9 mouse cellular contexts compared by ENCODE assay signal in the genomic region with DNA sequence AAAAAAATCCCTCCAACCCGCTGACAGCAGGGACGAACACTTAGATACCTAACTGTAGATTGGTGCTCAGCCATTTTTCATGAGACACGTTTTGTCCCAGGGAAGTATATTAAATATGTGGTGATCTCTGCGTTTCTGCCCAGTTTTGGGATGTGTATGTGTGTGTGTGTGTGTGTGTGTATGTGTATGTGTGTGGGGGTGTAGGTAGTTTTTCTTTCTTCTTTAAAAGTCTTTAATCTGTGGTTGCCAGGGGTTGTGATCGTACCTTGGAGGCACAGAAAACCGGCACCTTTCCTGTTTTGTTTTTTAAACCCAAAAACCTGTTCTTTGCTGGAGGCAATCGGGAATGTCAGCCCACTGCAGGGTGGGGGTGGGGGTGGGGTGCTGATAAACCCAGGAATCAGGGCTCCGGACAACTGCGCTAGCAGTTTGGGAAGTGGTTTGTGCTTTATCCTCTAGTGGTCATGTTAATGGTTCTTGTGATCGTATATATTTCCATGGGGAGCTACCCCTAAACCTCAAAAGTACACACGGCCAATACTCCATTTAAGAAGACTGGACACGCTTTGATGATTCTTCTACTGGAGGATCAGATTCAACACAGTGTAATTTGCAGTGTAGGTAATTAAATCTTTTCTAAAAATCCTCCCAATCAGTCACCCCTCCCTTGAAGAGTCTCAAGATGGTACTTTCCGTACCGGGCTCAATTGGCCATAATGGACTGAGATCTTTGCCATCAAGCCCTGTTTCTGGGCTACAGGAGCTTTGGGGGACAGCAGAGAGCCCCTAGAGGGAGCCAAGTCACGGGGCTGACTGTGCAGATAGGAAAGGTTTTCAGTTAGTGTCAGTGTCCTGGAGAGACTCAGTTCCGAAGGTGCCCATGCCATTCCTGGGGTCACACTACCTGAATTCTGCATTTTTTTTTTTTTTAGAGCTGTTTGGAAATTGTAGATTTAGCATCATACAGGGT. TPM values are rescaled to one million over a fixed set of nuclear protein-coding genes. Genes with fewer than 3 reads are reported as not detected.
DNase-seq lines count a peak whose midpoint lies in the region; ATAC-seq and TF ChIP-seq lines count a peak whose summit lies in the region.
"Had no signal": no experiment of that assay in that cellular context is flagged by ENCODE, and none has a peak within 500 bp of the region (broad histone marks: within the 10 kb centered on the region; RNA-seq: fewer than 3 reads in every experiment).

No protein-coding gene starts in this region.

- H3K4me1 ChIP-seq in erythroblast, embryonic 14.5 days (ENCODE audit: control insufficient read depth), result peaks cover 10% of the 10 kb centered on the region
- H3K4me1 ChIP-seq in forebrain, postnatal 0 days (ENCODE audit: insufficient read depth), result no peaks in the 10 kb centered on the region
- H3K4me1 ChIP-seq in limb, embryonic 13.5 days, result peaks cover 24% of the 10 kb centered on the region

- DNase-seq in NIH3T3 (ENCODE audit: low read depth), result peak; percentile 67
- DNase-seq in forebrain, postnatal 0 days, result no peak
- peak; percentile 45 for DNase-seq in retina, embryonic 14.5 days (ENCODE audit: low spot score)
- DNase-seq in gastrocnemius, postnatal 10 days, result no peak
- DNase-seq in spleen, postnatal 10 days (ENCODE audit: low spot score in 2 of 2), result no peak

- no peaks in the 10 kb centered on the region; the same call in 1 of the 2 replicates for H3K36me3 ChIP-seq in erythroblast, embryonic 14.5 days (ENCODE audit: control insufficient read depth)
- H3K36me3 ChIP-seq in forebrain, postnatal 0 days (ENCODE audit: insufficient read depth), result no peaks in the 10 kb centered on the region
- H3K36me3 ChIP-seq in limb, embryonic 13.5 days, result peaks cover 15% of the 10 kb centered on the region

- peak overlapping the region; percentile 69 for H3K9ac ChIP-seq in forebrain, postnatal 0 days
- peak overlapping the region; percentile 95 for H3K9ac ChIP-seq in limb, embryonic 13.5 days

- TF ChIP-seq CTCF in forebrain, postnatal 0 days (IDR thresholded peaks at IDR 0.05; ENCODE audit: low read depth), result peak; percentile 33; the same call in 1 of the 2 replicates

- H3K27ac ChIP-seq in forebrain, postnatal 0 days (ENCODE audit: low read depth, low read length), result no peak overlapping the region
- peak overlapping the region; percentile 94 for H3K27ac ChIP-seq in limb, embryonic 13.5 days

- H3K4me3 ChIP-seq in erythroblast, embryonic 14.5 days (replicated peaks), result peak overlapping the region; percentile 58
- peak overlapping the region; percentile 72 for H3K4me3 ChIP-seq in forebrain, postnatal 0 days (ENCODE audit: low read depth, low read length)
- peak overlapping the region; percentile 91 for H3K4me3 ChIP-seq in limb, embryonic 13.5 days

- ATAC-seq in erythroblast, adult 5-6 weeks (replicated peaks; ENCODE audit: low FRiP score, poor library complexity, severe bottlenecking), result no peak
- no peak for ATAC-seq in forebrain, postnatal 0 days
- ATAC-seq in limb, embryonic 13.5 days (ENCODE audit: low FRiP score, low read depth), result no peak

- WGBS in forebrain, postnatal 0 days, result 11% methylated on average over 16 of the region's 16 CpGs
- 10% methylated on average over 16 of the region's 16 CpGs for WGBS in limb, embryonic 13.5 days

- H3K4me2 ChIP-seq in forebrain, postnatal 0 days (ENCODE audit: low read depth), result peak overlapping the region; percentile 88
- H3K4me2 ChIP-seq in limb, embryonic 13.5 days (replicated peaks), result peak overlapping the region; percentile 78

- H3K27me3 ChIP-seq in erythroblast, embryonic 14.5 days (ENCODE audit: control insufficient read depth), result peaks cover 52% of the 10 kb centered on the region
- H3K27me3 ChIP-seq in forebrain, postnatal 0 days (ENCODE audit: insufficient read depth, low read length), result no peaks in the 10 kb centered on the region
- no peaks in the 10 kb centered on the region for H3K27me3 ChIP-seq in limb, embryonic 13.5 days

- H3K9me3 ChIP-seq in erythroblast, embryonic 14.5 days (ENCODE audit: control insufficient read depth, low read length), result peaks cover 3% of the 10 kb centered on the region; the same call in 1 of the 2 replicates
- H3K9me3 ChIP-seq in forebrain, postnatal 0 days (ENCODE audit: low read length), result no peaks in the 10 kb centered on the region
- H3K9me3 ChIP-seq in limb, embryonic 13.5 days, result no peaks in the 10 kb centered on the region

RNA-seq across cellular contexts. Expression of gene Rassf8, which starts 1.4 kb away (rescaled TPM):
- polyA plus RNA-seq in erythroblast, embryonic 14.5 days (2012), result 0.06 TPM in 1 of 2 replicates, not detected in the other
- total RNA-seq in erythroblast, adult 5-6 weeks (2015; ENCODE audit: low replicate concordance), result 0.19 and 3.8 TPM in 2 replicates
- total RNA-seq in erythroblast, adult 5-6 weeks (2017; ENCODE audit: low replicate concordance), result 3.0 and 3.5 TPM in 2 replicates
- total RNA-seq in forebrain, postnatal 0 days (2014; rRNA removed), result 8.8 and 10.6 TPM in 2 replicates
- polyA plus RNA-seq in forebrain, postnatal 0 days (2015; fragmentation: Nextera tagmentation; extraction: Ambion mirVana), result 2.4 and 2.8 TPM in 2 replicates
- 13.2 and 14.0 TPM in 2 replicates for polyA plus RNA-seq in limb, embryonic 13.5 days (2015; fragmentation: Nextera tagmentation; extraction: Ambion mirVana)
- 10 to 100 TPM; 40.7 to 41.6 TPM for total RNA-seq in gastrocnemius, postnatal 10 days (2021)
- total RNA-seq: MEL had no signal

Comparison
In these comparisons a context has a peak if more than half of its experiments do, and no peak if none do; other contexts are left out.
1. DNase-seq: peak in NIH3T3 (single experiment) and retina, embryonic 14.5 days (single experiment); none in forebrain, postnatal 0 days (single experiment), gastrocnemius, postnatal 10 days (single experiment) and spleen, postnatal 10 days (0 of 2).
2. Peak in every context shown above with its lines, with median percentiles within 50 percentile points of each other: H3K4me3 ChIP-seq.